Mouse (Mus musculus): ENCODE results near the gene Olfr635. TPM values are rescaled to one million over a fixed set of nuclear protein-coding genes. Genes with fewer than 3 reads are reported as not detected.
"Not testable (repeated sequence)": the region's sequence is repeated elsewhere in the genome, so short reads cannot be mapped to it uniquely, and the experiment has no call there.

The Olfr635 gene
- total RNA-seq (2014; fragmentation: Nextera tagmentation) (not detected in 2 replicates), total RNA-seq (2017) (0.12 and 0.33 TPM in 2 replicates), polyA plus RNA-seq (2012) (not detected in 2 replicates)

GRCm38 (mm10) chr7:103970852-103971251, at the start of gene Olfr635:
Gene Olfr635 (plus strand): TSS chr7:103971152.
- no peak within 1 kb of the TSS for H3K4me3 ChIP-seq (ENCODE audit: low read depth, low read length)
- DNase-seq (ENCODE audit: low spot score): no peak
- TF ChIP-seq POLR2AphosphoS5 (IDR thresholded peaks at IDR 0.05; ENCODE audit: insufficient replicate concordance, low read depth, low read length) (no peak), GATA1 (IDR thresholded peaks at IDR 0.05; ENCODE audit: borderline replicate concordance, low read length) (no peak), GATA2 (IDR thresholded peaks at IDR 0.05; ENCODE audit: borderline replicate concordance, low read depth, low read length) (no peak), CTCF (IDR thresholded peaks at IDR 0.05; ENCODE audit: low read depth, low read length) (no peak), TAL1 (conservative IDR thresholded peaks at IDR 0.05; ENCODE audit: low read depth, low read length) (no peak)
- H3K9me3 ChIP-seq (replicated peaks): no peaks in the 10 kb centered on the region
- no peaks in the 10 kb centered on the region for H3K36me3 ChIP-seq (replicated peaks)
- H3K27me3 ChIP-seq (ENCODE audit: insufficient read depth, low read length): no peaks in the 10 kb centered on the region
- H3K4me1 ChIP-seq (ENCODE audit: insufficient read depth, low read depth, low read length): no peaks in the 10 kb centered on the region
- no peak for ATAC-seq (ENCODE audit: extremely low read depth, insufficient number of reproducible peaks, low FRiP score, poor library complexity, severe bottlenecking)

- TF ChIP-seq GATA2 (IDR thresholded peaks at IDR 0.05; ENCODE audit: borderline replicate concordance, low read depth, low read length): no peak
- no peak for TF ChIP-seq CTCF (IDR thresholded peaks at IDR 0.05; ENCODE audit: low read depth, low read length)
- no peak for TF ChIP-seq POLR2AphosphoS5 (IDR thresholded peaks at IDR 0.05; ENCODE audit: insufficient replicate concordance, low read depth, low read length)
- no peak for TF ChIP-seq GATA1 (IDR thresholded peaks at IDR 0.05; ENCODE audit: borderline replicate concordance, low read length)
- TF ChIP-seq TAL1 (conservative IDR thresholded peaks at IDR 0.05; ENCODE audit: low read depth, low read length): no peak
- ATAC-seq (ENCODE audit: extremely low read depth, insufficient number of reproducible peaks, low FRiP score, poor library complexity, severe bottlenecking): no peak
- Histone ChIP-seq H3K27me3 (ENCODE audit: insufficient read depth, low read length) (peaks cover 11% of the 10 kb centered on the region), H3K4me1 (ENCODE audit: insufficient read depth, low read depth, low read length) (no peaks in the 10 kb centered on the region; the same call in 1 of the 2 replicates), H3K36me3 (replicated peaks) (no peaks in the 10 kb centered on the region), H3K9me3 (replicated peaks) (no peaks in the 10 kb centered on the region), H3K4me3 (ENCODE audit: low read depth, low read length) (no peak within 1 kb of the TSS)
- no peak for DNase-seq (ENCODE audit: low spot score)
Observed at GRCm38 (mm10) chr7:103928525-103928924, 42.4 kb upstream of the Olfr635 start, which contains the start of gene Olfr631. Gene Olfr631 (plus strand): TSS chr7:103928825.

- no peak for ATAC-seq (ENCODE audit: extremely low read depth, insufficient number of reproducible peaks, low FRiP score, poor library complexity, severe bottlenecking)
- TF ChIP-seq GATA1 (IDR thresholded peaks at IDR 0.05; ENCODE audit: borderline replicate concordance, low read length) (no peak), TAL1 (conservative IDR thresholded peaks at IDR 0.05; ENCODE audit: low read depth, low read length) (no peak), GATA2 (IDR thresholded peaks at IDR 0.05; ENCODE audit: borderline replicate concordance, low read depth, low read length) (no peak), CTCF (IDR thresholded peaks at IDR 0.05; ENCODE audit: low read depth, low read length) (no peak), POLR2AphosphoS5 (IDR thresholded peaks at IDR 0.05; ENCODE audit: insufficient replicate concordance, low read depth, low read length) (no peak)
Observed at GRCm38 (mm10) chr7:103934264-103934663, 36.7 kb upstream of the Olfr635 start, which contains the start of gene Olfr632. Gene Olfr632 (plus strand): TSS chr7:103934347.

GRCm38 (mm10) chr7:103942730-103943129, 28.2 kb upstream of the Olfr635 start:
- DNase-seq (ENCODE audit: low spot score): peak; percentile 6
- H3K4me3 ChIP-seq (ENCODE audit: low read depth, low read length): no peak overlapping the region
- no peaks in the 10 kb centered on the region; the same call in 1 of the 2 replicates for H3K4me1 ChIP-seq (ENCODE audit: insufficient read depth, low read depth, low read length)
- TF ChIP-seq GATA1 (IDR thresholded peaks at IDR 0.05; ENCODE audit: borderline replicate concordance, low read length) (no peak), CTCF (IDR thresholded peaks at IDR 0.05; ENCODE audit: low read depth, low read length) (peak; percentile 80)
- H3K36me3 ChIP-seq (replicated peaks): no peaks in the 10 kb centered on the region
- ATAC-seq (ENCODE audit: extremely low read depth, insufficient number of reproducible peaks, low FRiP score, poor library complexity, severe bottlenecking): peak; percentile 54; the same call in 1 of the 2 replicates
- H3K9me3 ChIP-seq (replicated peaks): no peaks in the 10 kb centered on the region
- peaks cover 14% of the 10 kb centered on the region for H3K27me3 ChIP-seq (ENCODE audit: insufficient read depth, low read length)

More at GRCm38 (mm10) chr7:103934264-103934663, 36.7 kb upstream of the Olfr635 start, which contains the start of gene Olfr632:
- H3K36me3 ChIP-seq (replicated peaks): no peaks in the 10 kb centered on the region
- H3K4me3 ChIP-seq (ENCODE audit: low read depth, low read length): no peak within 1 kb of the TSS
- no peaks in the 10 kb centered on the region; the same call in 1 of the 2 replicates for H3K4me1 ChIP-seq (ENCODE audit: insufficient read depth, low read depth, low read length)
- H3K9me3 ChIP-seq (replicated peaks): no peaks in the 10 kb centered on the region
- H3K27me3 ChIP-seq (ENCODE audit: insufficient read depth, low read length): peaks cover 22% of the 10 kb centered on the region
- no peak for DNase-seq (ENCODE audit: low spot score)

DNA sequence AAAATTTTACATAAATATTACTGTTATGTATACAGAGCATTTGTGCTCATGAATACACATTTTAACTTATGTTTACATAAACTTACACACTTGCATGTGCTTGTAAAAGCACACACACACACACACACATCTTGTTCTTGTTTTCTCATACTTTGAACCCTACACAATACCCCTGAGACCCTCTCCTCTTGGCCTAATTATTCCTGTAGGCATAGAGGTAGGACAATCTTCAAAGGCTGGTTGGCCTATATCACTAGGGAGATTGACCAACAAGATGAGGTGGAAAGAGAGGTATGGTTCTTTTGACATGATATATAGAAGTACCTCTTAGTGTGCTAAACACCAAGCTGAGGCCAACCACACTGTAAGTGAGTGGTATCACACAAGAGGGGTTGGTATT, 26.8 kb upstream of the Olfr635 start, which contains the start of gene Olfr633:
TSS of gene Olfr633 (plus strand) at position 301 of the 400 bp plus-strand sequence.
- H3K27me3 ChIP-seq (ENCODE audit: insufficient read depth, low read length): peaks cover 9% of the 10 kb centered on the region; the same call in 1 of the 2 replicates
- H3K36me3 ChIP-seq (replicated peaks): no peaks in the 10 kb centered on the region
- no peak within 1 kb of the TSS for H3K4me3 ChIP-seq (ENCODE audit: low read depth, low read length)
- TF ChIP-seq GATA1 (IDR thresholded peaks at IDR 0.05; ENCODE audit: borderline replicate concordance, low read length) (no peak), CTCF (IDR thresholded peaks at IDR 0.05; ENCODE audit: low read depth, low read length) (no peak), GATA2 (IDR thresholded peaks at IDR 0.05; ENCODE audit: borderline replicate concordance, low read depth, low read length) (no peak), TAL1 (conservative IDR thresholded peaks at IDR 0.05; ENCODE audit: low read depth, low read length) (no peak), POLR2AphosphoS5 (IDR thresholded peaks at IDR 0.05; ENCODE audit: insufficient replicate concordance, low read depth, low read length) (no peak)
- no peaks in the 10 kb centered on the region; the same call in 1 of the 2 replicates for H3K4me1 ChIP-seq (ENCODE audit: insufficient read depth, low read depth, low read length)
- ATAC-seq (ENCODE audit: extremely low read depth, insufficient number of reproducible peaks, low FRiP score, poor library complexity, severe bottlenecking) (no peak), DNase-seq (ENCODE audit: low spot score) (no peak)
- H3K9me3 ChIP-seq (replicated peaks): no peaks in the 10 kb centered on the region

DNA sequence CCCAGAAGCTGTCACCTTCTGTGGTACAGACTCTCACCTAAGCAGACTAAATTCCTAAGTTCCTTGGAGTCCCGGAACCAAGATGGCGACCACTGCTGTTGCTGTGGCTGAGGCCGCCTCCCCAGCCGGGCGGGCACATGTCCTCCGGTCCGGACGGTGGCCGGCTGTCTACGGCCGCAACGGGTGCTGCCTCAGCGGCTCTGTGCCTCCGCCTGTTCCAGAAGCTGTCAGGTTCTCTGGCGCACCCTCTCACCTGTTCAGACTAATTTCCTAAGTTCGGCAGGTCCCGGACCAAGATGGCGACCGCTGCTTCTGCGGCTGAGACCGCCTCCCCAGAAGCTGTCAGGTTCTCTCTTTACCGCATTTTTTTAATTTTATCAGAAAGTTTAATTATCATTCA, 4.1 kb upstream of the Olfr635 start:
- not testable (repeated sequence) for ATAC-seq (ENCODE audit: extremely low read depth, insufficient number of reproducible peaks, low FRiP score, poor library complexity, severe bottlenecking); H3K4me3 ChIP-seq (ENCODE audit: low read depth, low read length); H3K9me3 ChIP-seq (replicated peaks); H3K4me1 ChIP-seq (ENCODE audit: insufficient read depth, low read depth, low read length); H3K36me3 ChIP-seq (replicated peaks); DNase-seq (ENCODE audit: low spot score); H3K27me3 ChIP-seq (ENCODE audit: insufficient read depth, low read length)

Data from G1E (cell line).